Comparison of ENCODE assay signal across 8 mouse cellular contexts in genomic region chr9:21320619-21321512, GRCm38 (mm10). TPM values are rescaled to one million over a fixed set of nuclear protein-coding genes. Genes with fewer than 3 reads are reported as not detected.
DNase-seq lines count a peak whose midpoint lies in the region; ATAC-seq lines count a peak whose summit lies in the region.

Gene Slc44a2 (plus strand): TSS chr9:21320698.

- WGBS in intestine, embryonic 14.5 days: 1% methylated on average over 52 of the region's 52 CpGs

- DNase-seq in adrenal gland, adult 18-20 months (ENCODE audit: low spot score in 2 of 2): peak; percentile 93 to 95
- peak; percentile 94 for DNase-seq in embryo, embryonic 10.5 days (ENCODE audit: low spot score)
- DNase-seq in gastrocnemius, postnatal 25 days: peak; percentile 86
- peak; percentile 93 for DNase-seq in intestine, embryonic 14.5 days (ENCODE audit: low spot score)
- peak; percentile 37 to 73 for DNase-seq in left cerebral cortex, postnatal 14 days (ENCODE audit: low spot score in 2 of 2)
- DNase-seq in right cerebral cortex, postnatal 14 days: peak; percentile 67
- DNase-seq in urinary bladder, postnatal 25 days (ENCODE audit: low spot score): peak; percentile 88

- no peaks in the 10 kb centered on the region for H3K27me3 ChIP-seq in intestine, embryonic 14.5 days (replicated peaks; ENCODE audit: control insufficient read depth, insufficient read depth, low read length)

- no peaks in the 10 kb centered on the region for H3K36me3 ChIP-seq in intestine, embryonic 14.5 days (ENCODE audit: control insufficient read depth, insufficient read depth, low read length)

- intact Hi-C loops in left cerebral cortex, postnatal 14 days (cut with DNase I): no loop called here

- H3K27ac ChIP-seq in intestine, embryonic 14.5 days (ENCODE audit: low read depth): no peak within 1 kb of the TSS

- ATAC-seq in intestine, embryonic 14.5 days (replicated peaks; ENCODE audit: low FRiP score, low TSS enrichment, low read depth): peak; percentile 87
- peak; percentile 79 for ATAC-seq in megakaryocyte-erythroid progenitor cell, adult 5-6 weeks (replicated peaks; ENCODE audit: low FRiP score, low TSS enrichment, poor library complexity, severe bottlenecking)

- H3K9me3 ChIP-seq in intestine, embryonic 14.5 days (ENCODE audit: control insufficient read depth, low read length): no peaks in the 10 kb centered on the region

- peaks cover 11% of the 10 kb centered on the region for H3K4me1 ChIP-seq in intestine, embryonic 14.5 days (replicated peaks; ENCODE audit: control insufficient read depth, insufficient read depth, low read length)

- peak within 1 kb of the TSS; percentile 61 for H3K9ac ChIP-seq in intestine, embryonic 14.5 days (ENCODE audit: low read length)

- H3K4me3 ChIP-seq in intestine, embryonic 14.5 days (ENCODE audit: low read depth, low read length): peak within 1 kb of the TSS; percentile 70

- H3K4me2 ChIP-seq in intestine, embryonic 14.5 days (ENCODE audit: low read length): peak within 1 kb of the TSS; percentile 86

RNA-seq across cellular contexts. Expression of gene Slc44a2, which starts in this region (rescaled TPM):
- total RNA-seq in adrenal gland, adult 18-20 months (2021): 10 to 100 TPM; 36.3 to 48.3 TPM
- total RNA-seq in gastrocnemius, postnatal 25 days (2021): 100 to 1,000 TPM; 117 to 128 TPM
- polyA plus RNA-seq in intestine, embryonic 14.5 days (2014; fragmentation: Nextera tagmentation; extraction: Ambion mirVana): 70.1 and 74.6 TPM in 2 replicates
- 10 to 100 TPM; 56.2 to 56.5 TPM for total RNA-seq in left cerebral cortex, postnatal 14 days (2021)
- 25.8 and 30.7 TPM in 2 replicates for total RNA-seq in megakaryocyte-erythroid progenitor cell, adult 5-6 weeks (2014; fragmentation: Nextera tagmentation)
- total RNA-seq in megakaryocyte-erythroid progenitor cell, adult 5-6 weeks (2017): 22.6 and 23.7 TPM in 2 replicates
